Mouse (Mus musculus): ENCODE data around the gene Mlycd.

The Mlycd gene

GRCm38 (mm10) chr8:119403912-119404311, 9.2 kb downstream of the Mlycd start:
- no peak for DNase-seq (ENCODE audit: low read depth)

- no peak for DNase-seq (ENCODE audit: low read depth)
Observed at GRCm38 (mm10) chr8:119404648-119405047, 10.0 kb downstream of the Mlycd start.

GRCm38 (mm10) chr8:119408311-119408710, 13.6 kb downstream of the Mlycd start:
- no peak for DNase-seq (ENCODE audit: low read depth)

GRCm38 (mm10) chr8:119412037-119412734, 17.5 kb downstream of the Mlycd start:
- DNase-seq (ENCODE audit: low read depth) = peak; percentile 54

- peak; percentile 73 for DNase-seq (ENCODE audit: low read depth)
Observed at GRCm38 (mm10) chr8:119412735-119413498, 18.2 kb downstream of the Mlycd start.

GRCm38 (mm10) chr8:119413605-119414004, 18.9 kb downstream of the Mlycd start:
- no peak for DNase-seq (ENCODE audit: low read depth)

GRCm38 (mm10) chr8:119420318-119420717, 25.6 kb downstream of the Mlycd start:
- no peak for DNase-seq (ENCODE audit: low read depth)

GRCm38 (mm10) chr8:119421603-119422122, 27.0 kb downstream of the Mlycd start:
- no peak for DNase-seq (ENCODE audit: low read depth)

GRCm38 (mm10) chr8:119422123-119422711, 27.5 kb downstream of the Mlycd start:
- DNase-seq (ENCODE audit: low read depth) = peak; percentile 66

- peak; percentile 97 for DNase-seq (ENCODE audit: low read depth)
Observed at GRCm38 (mm10) chr8:119423631-119424141, 29.0 kb downstream of the Mlycd start.

- DNase-seq (ENCODE audit: low read depth) = no peak
Observed at GRCm38 (mm10) chr8:119424199-119424733, 29.6 kb downstream of the Mlycd start.

GRCm38 (mm10) chr8:119424740-119425139, 30.1 kb downstream of the Mlycd start:
- peak; percentile 66 for DNase-seq (ENCODE audit: low read depth)

- peak; percentile 77 for DNase-seq (ENCODE audit: low read depth)
Observed at GRCm38 (mm10) chr8:119425533-119425932, 30.9 kb downstream of the Mlycd start.

GRCm38 (mm10) chr8:119426069-119426735, 31.5 kb downstream of the Mlycd start:
- peak; percentile 81 for DNase-seq (ENCODE audit: low read depth)

GRCm38 (mm10) chr8:119427634-119428349, 33.1 kb downstream of the Mlycd start:
- no peak for DNase-seq (ENCODE audit: low read depth)

- peak; percentile 55 for DNase-seq (ENCODE audit: low read depth)
Observed at GRCm38 (mm10) chr8:119428350-119428740, 33.7 kb downstream of the Mlycd start.

GRCm38 (mm10) chr8:119428766-119429327, 34.2 kb downstream of the Mlycd start:
- DNase-seq (ENCODE audit: low read depth) = no peak

- no peak for DNase-seq (ENCODE audit: low read depth)
Observed at GRCm38 (mm10) chr8:119429552-119429951, 34.9 kb downstream of the Mlycd start.

- DNase-seq (ENCODE audit: low read depth) = no peak
Observed at GRCm38 (mm10) chr8:119430250-119430649, 35.6 kb downstream of the Mlycd start.

- no peak for DNase-seq (ENCODE audit: low read depth)
Observed at GRCm38 (mm10) chr8:119430690-119431089, 36.0 kb downstream of the Mlycd start.

- DNase-seq (ENCODE audit: low read depth) = no peak
Observed at GRCm38 (mm10) chr8:119432372-119432771, 37.7 kb downstream of the Mlycd start.

All from 416B (cell line).